Mouse (Mus musculus): ENCODE measurements around the gene Snai3. TPM values are rescaled to one million over a fixed set of nuclear protein-coding genes. Genes with fewer than 3 reads are reported as not detected.
A peak's percentile ranks its signal among the peaks of the same experiment; 100 is the strongest.

Gene Snai3
- polyA plus RNA-seq, 1 experiment: not detected

DNA sequence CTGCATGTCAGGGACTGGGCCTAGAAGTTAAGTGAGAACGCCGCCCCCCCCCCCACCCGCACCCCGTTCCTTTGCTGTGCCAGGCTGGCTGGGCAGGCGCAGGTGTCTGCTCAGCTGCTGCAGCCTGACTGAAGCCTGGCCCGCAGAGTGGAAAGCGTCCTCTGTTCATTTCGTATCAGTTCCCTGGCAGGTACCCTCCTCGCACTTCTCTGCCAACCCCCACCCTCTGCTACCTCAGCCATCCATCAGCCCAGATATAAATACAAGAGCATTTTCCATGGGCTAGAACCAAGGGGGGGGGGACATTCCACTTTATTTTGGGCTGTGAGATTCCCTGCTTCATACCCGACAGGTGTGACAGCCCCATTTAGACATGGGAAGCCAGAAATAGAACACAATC lies 8.4 kb downstream of the Snai3 start:
- H3K4me3 ChIP-seq (replicated peaks; ENCODE audit: control insufficient read depth, low read depth, low read length): no peak overlapping the region
- H3K27ac ChIP-seq (ENCODE audit: control insufficient read depth, insufficient read depth, low read depth, low read length, poor library complexity): no peak overlapping the region
- H3K4me1 ChIP-seq (ENCODE audit: control insufficient read depth, insufficient read depth, low read length): no peaks in the 10 kb centered on the region; the same call in 1 of the 2 replicates
- WGBS: 86% methylated on average over 10 of the region's 10 CpGs
- no peak for TF ChIP-seq CTCF (IDR thresholded peaks at IDR 0.05; ENCODE audit: control insufficient read depth, insufficient read depth, low read length)
- TF ChIP-seq POLR2A (IDR thresholded peaks at IDR 0.05; ENCODE audit: borderline replicate concordance, control insufficient read depth, low read depth, low read length): no peak

DNA sequence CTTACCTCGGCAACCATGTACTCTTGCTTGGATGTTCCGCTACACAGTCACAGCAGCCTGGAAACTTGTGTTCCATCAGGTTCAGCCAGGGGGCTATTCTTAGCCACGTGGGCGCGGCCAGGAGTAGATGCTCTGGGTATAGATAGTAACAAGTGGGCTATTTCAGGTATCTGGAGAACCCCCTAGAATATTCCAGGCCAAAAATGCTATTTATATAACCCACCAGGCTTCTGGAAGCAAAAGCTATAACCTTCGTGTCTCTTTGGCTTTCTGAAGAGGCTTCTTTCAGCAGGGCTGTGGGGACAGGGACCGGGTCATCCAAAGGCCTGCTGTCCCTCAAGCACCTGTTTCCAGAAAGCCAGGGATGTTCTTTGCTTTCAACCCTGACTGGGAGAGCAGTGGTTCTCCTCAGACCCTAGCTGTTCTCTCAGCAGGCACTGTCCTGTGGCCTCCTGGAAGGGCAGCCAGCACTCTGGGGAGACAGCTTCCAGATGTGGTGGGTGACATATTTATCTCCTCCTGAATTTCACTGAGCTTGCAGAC lies 9.3 kb downstream of the Snai3 start:
- no peak overlapping the region for H3K27ac ChIP-seq (ENCODE audit: control insufficient read depth, insufficient read depth, low read depth, low read length, poor library complexity)
- WGBS: 75% methylated on average over 7 of the region's 7 CpGs
- no peak overlapping the region for H3K4me3 ChIP-seq (replicated peaks; ENCODE audit: control insufficient read depth, low read depth, low read length)
- H3K4me1 ChIP-seq (ENCODE audit: control insufficient read depth, insufficient read depth, low read length): no peaks in the 10 kb centered on the region; the same call in 1 of the 2 replicates
- TF ChIP-seq CTCF (IDR thresholded peaks at IDR 0.05; ENCODE audit: control insufficient read depth, insufficient read depth, low read length) (no peak), POLR2A (IDR thresholded peaks at IDR 0.05; ENCODE audit: borderline replicate concordance, control insufficient read depth, low read depth, low read length) (no peak)

DNA sequence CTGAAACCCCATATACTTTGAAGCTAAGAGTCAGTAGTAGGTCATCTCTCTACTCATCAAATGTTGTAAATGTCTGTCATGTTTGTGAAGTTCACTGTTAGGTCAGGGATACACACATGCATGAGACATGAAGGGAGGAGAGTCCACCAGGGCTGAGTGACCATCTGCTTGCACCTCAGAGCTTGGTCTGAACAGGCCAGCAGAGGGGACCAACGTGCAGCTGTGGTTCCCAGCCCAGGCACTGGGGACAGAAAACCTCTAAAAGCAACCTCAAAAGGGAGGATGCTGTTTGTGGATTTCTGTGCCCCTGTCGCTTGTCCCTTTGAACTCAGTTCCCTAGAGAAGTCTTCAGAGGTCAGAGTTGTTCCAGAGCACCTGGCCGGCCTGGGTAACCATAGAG lies 15.3 kb downstream of the Snai3 start:
- Histone ChIP-seq H3K4me1 (ENCODE audit: control insufficient read depth, insufficient read depth, low read length) (peaks cover 2% of the 10 kb centered on the region; the same call in 1 of the 2 replicates), H3K4me3 (replicated peaks; ENCODE audit: control insufficient read depth, low read depth, low read length) (no peak overlapping the region), H3K27ac (ENCODE audit: control insufficient read depth, insufficient read depth, low read depth, low read length, poor library complexity) (no peak overlapping the region)
- no peak for TF ChIP-seq POLR2A (IDR thresholded peaks at IDR 0.05; ENCODE audit: borderline replicate concordance, control insufficient read depth, low read depth, low read length)
- TF ChIP-seq CTCF (IDR thresholded peaks at IDR 0.05; ENCODE audit: control insufficient read depth, insufficient read depth, low read length): peak; percentile 28; the same call in 1 of the 2 replicates
- 42% methylated on average over 3 of the region's 3 CpGs for WGBS

DNA sequence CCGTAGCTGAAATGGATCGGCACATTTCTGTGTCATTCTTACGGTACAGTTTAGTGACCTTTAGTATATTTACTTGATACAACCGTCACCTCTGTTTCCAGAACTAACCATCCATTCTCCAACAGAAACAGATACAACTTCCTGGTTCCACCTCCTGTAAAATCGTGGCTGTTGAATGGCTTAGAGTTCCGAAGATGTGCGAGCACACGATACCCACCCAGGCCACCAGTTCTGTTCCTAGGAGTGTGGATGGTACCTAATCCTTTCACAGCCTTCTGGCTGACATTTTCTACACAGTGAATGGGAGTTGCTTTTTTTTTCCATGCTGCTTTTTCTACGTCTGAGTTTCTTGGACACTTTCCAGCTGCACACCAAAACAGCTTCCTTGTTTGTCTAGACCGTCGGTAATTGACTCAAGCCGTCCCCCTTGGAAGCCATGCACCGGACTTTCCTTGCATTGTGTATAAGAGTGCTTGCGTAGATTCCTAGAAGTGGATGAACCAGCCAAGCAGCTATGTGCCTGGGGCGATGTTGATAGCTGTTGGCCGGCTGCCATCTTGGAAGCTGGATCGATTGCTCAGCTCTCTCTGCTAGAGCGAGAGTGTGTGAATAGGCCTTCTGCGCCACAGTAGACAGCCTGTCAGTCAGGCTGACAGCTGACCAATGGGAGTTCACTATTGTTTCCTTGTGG lies 16.3 kb downstream of the Snai3 start:
- WGBS: under 1% methylated on average over 19 of the region's 19 CpGs
- no peak for TF ChIP-seq CTCF (IDR thresholded peaks at IDR 0.05; ENCODE audit: control insufficient read depth, insufficient read depth, low read length)
- no peak for TF ChIP-seq POLR2A (IDR thresholded peaks at IDR 0.05; ENCODE audit: borderline replicate concordance, control insufficient read depth, low read depth, low read length)
- H3K27ac ChIP-seq (ENCODE audit: control insufficient read depth, insufficient read depth, low read depth, low read length, poor library complexity): peak overlapping the region; percentile 27
- peaks cover 3% of the 10 kb centered on the region; the same call in 1 of the 2 replicates for H3K4me1 ChIP-seq (ENCODE audit: control insufficient read depth, insufficient read depth, low read length)
- H3K4me3 ChIP-seq (replicated peaks; ENCODE audit: control insufficient read depth, low read depth, low read length): peak overlapping the region; percentile 73

DNA sequence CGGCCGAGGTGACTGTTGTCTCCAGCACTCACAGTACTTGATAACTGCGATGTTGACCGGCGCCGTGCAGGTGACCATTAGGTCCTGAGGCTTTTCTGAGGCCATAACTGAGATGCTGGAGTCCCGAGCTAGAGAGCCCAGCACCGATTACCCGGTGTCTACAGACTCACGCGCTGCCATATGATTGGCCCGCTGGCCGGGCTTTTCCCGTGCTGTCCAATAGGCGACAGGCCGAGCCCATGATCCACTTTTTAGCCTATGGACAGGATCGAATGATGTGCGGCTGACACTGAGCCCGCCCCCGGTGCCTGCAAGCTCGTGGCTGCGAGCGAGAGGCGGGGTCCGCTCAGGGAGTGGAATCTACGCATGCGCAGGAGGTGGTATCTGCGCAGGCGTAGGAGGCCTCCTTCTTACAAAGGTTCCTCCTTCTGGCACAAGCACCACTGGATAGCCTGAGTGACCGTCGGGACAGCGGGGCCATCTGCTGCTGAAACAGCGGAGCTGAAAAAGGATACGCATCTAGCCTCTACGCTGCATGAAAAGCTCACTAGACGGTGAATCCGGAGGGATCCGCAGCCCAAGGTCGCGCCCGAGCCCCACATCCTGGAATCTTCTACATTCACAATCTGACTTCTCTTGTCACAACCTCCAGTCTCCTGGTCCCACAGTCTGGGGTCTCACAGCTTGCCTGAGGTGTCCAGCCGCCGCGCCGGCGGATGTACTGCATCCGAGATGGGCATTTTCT lies 17.1 kb downstream of the Snai3 start, which contains the start of gene Mvd:
Gene Mvd (minus strand): TSS at position 161 of the 745 bp plus-strand sequence.
- under 1% methylated on average over 47 of the region's 47 CpGs for WGBS
- Histone ChIP-seq H3K4me1 (ENCODE audit: control insufficient read depth, insufficient read depth, low read length) (peaks cover 5% of the 10 kb centered on the region; the same call in 1 of the 2 replicates), H3K4me3 (replicated peaks; ENCODE audit: control insufficient read depth, low read depth, low read length) (peak within 1 kb of the TSS; percentile 73), H3K27ac (ENCODE audit: control insufficient read depth, insufficient read depth, low read depth, low read length, poor library complexity) (peak within 1 kb of the TSS; percentile 55)
- TF ChIP-seq POLR2A (IDR thresholded peaks at IDR 0.05; ENCODE audit: borderline replicate concordance, control insufficient read depth, low read depth, low read length) (peak; percentile 75), CTCF (IDR thresholded peaks at IDR 0.05; ENCODE audit: control insufficient read depth, insufficient read depth, low read length) (peak; percentile 75)

DNA sequence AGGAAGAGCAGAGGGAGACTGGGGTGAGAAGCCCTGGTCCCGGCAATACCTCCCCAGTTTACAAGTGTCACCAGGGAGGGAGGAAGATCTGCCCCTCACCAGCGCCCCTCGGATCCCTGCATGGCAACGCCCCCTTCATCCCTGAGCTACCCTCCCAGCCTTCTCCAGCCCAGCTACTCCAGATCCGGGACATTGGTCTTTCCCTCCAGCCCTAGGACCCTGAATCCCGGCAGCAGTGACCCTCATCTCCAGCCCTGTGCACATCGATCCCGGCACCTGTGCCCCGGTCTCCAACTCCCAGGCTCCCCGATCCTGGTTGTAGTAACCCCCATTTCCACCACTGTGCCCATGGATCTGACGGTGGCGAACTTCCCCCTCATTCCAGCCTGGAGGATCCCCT lies 17.8 kb downstream of the Snai3 start:
- H3K4me3 ChIP-seq (replicated peaks; ENCODE audit: control insufficient read depth, low read depth, low read length): peak overlapping the region; percentile 73
- no peak for TF ChIP-seq CTCF (IDR thresholded peaks at IDR 0.05; ENCODE audit: control insufficient read depth, insufficient read depth, low read length)
- no peak for TF ChIP-seq POLR2A (IDR thresholded peaks at IDR 0.05; ENCODE audit: borderline replicate concordance, control insufficient read depth, low read depth, low read length)
- H3K4me1 ChIP-seq (ENCODE audit: control insufficient read depth, insufficient read depth, low read length): peaks cover 5% of the 10 kb centered on the region; the same call in 1 of the 2 replicates
- WGBS: 2% methylated on average over 12 of the region's 12 CpGs
- peak overlapping the region; percentile 31 for H3K27ac ChIP-seq (ENCODE audit: control insufficient read depth, insufficient read depth, low read depth, low read length, poor library complexity)

DNA sequence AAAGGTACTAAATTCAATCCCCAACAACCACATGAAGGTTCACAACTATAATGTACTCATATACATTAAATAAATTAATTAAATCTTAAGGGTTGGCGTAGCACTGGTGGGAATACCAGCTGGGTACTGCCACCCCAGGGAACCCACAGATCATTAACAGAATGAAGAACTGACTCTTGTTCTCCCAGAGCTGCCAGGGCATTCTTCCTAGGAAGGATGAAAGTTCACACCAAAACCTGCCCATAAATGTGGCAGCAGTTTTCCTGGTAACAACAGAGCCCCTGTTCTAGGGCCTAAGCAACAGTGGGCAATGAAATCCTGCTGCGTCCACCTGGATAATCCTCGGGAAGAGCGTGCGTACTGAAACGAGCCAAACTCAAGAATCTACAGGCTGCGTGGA lies 18.2 kb downstream of the Snai3 start:
- peaks cover 7% of the 10 kb centered on the region; the same call in 1 of the 2 replicates for H3K4me1 ChIP-seq (ENCODE audit: control insufficient read depth, insufficient read depth, low read length)
- no peak for TF ChIP-seq POLR2A (IDR thresholded peaks at IDR 0.05; ENCODE audit: borderline replicate concordance, control insufficient read depth, low read depth, low read length)
- no peak for TF ChIP-seq CTCF (IDR thresholded peaks at IDR 0.05; ENCODE audit: control insufficient read depth, insufficient read depth, low read length)
- WGBS: 61% methylated on average over 7 of the region's 7 CpGs
- H3K27ac ChIP-seq (ENCODE audit: control insufficient read depth, insufficient read depth, low read depth, low read length, poor library complexity): no peak overlapping the region
- no peak overlapping the region for H3K4me3 ChIP-seq (replicated peaks; ENCODE audit: control insufficient read depth, low read depth, low read length)

DNA sequence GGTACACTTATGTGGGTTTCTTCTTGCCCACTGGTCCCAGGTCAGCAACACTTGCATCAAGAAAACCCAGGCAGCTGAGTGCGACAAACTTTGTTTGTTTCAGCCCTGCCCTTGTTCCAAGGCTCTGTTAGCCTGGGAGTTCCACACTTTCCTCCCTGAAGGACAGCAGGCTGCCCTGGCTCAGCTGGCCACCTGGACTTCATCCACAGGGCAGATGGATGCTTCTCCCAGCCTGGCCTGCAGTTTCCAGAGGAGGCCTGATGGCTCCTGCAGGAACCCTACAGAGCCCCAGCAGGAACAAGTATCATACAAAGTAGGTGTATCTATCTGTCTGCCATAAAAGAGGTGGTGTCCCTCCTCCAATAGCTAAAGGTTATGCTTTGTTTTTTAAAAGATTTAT lies 19.2 kb downstream of the Snai3 start:
- no peak overlapping the region for H3K27ac ChIP-seq (ENCODE audit: control insufficient read depth, insufficient read depth, low read depth, low read length, poor library complexity)
- TF ChIP-seq CTCF (IDR thresholded peaks at IDR 0.05; ENCODE audit: control insufficient read depth, insufficient read depth, low read length) (no peak), POLR2A (IDR thresholded peaks at IDR 0.05; ENCODE audit: borderline replicate concordance, control insufficient read depth, low read depth, low read length) (no peak)
- no peak overlapping the region for H3K4me3 ChIP-seq (replicated peaks; ENCODE audit: control insufficient read depth, low read depth, low read length)
- WGBS: 92% methylated on average over 1 of the region's 1 CpGs
- peaks cover 10% of the 10 kb centered on the region; the same call in 1 of the 2 replicates for H3K4me1 ChIP-seq (ENCODE audit: control insufficient read depth, insufficient read depth, low read length)
